Mouse (Mus musculus): ENCODE data around the gene Olfr720. TPM values are rescaled to one million over a fixed set of nuclear protein-coding genes. Genes with fewer than 3 reads are reported as not detected.

Gene Olfr720
- polyA plus RNA-seq (2014; fragmentation: Illumina TruSeq; extraction: RNeasy Lipid Tissue Mini Kit (QIAGEN cat#74804)), result not detected

GRCm38 (mm10) chr14:14186738-14187137 lies at the start of gene Olfr720:
Olfr720 (minus strand) TSS chr14:14186838.

Other genes starting within 250 kb of the Olfr720 start
- 22.9 TPM for gene Atxn7, start 225.4 kb downstream of the Olfr720 start, polyA plus RNA-seq (2014; fragmentation: Illumina TruSeq; extraction: RNeasy Lipid Tissue Mini Kit (QIAGEN cat#74804))
- 487 TPM for gene Thoc7, start 225.0 kb downstream of the Olfr720 start, polyA plus RNA-seq (2014; fragmentation: Illumina TruSeq; extraction: RNeasy Lipid Tissue Mini Kit (QIAGEN cat#74804))
- gene Psmd6, start 65.9 kb downstream of the Olfr720 start, polyA plus RNA-seq (2014; fragmentation: Illumina TruSeq; extraction: RNeasy Lipid Tissue Mini Kit (QIAGEN cat#74804)), result 160 TPM
- gene Olfr31, start 136.0 kb upstream of the Olfr720 start, polyA plus RNA-seq (2014; fragmentation: Illumina TruSeq; extraction: RNeasy Lipid Tissue Mini Kit (QIAGEN cat#74804)), result not detected
- gene Il3ra, start 159.4 kb upstream of the Olfr720 start, polyA plus RNA-seq (2014; fragmentation: Illumina TruSeq; extraction: RNeasy Lipid Tissue Mini Kit (QIAGEN cat#74804)), result not detected
- not detected for gene Olfr721-ps1, start 214.5 kb upstream of the Olfr720 start, polyA plus RNA-seq (2014; fragmentation: Illumina TruSeq; extraction: RNeasy Lipid Tissue Mini Kit (QIAGEN cat#74804))